Mouse (Mus musculus): ENCODE measurements around the gene Aoc2.

DNA sequence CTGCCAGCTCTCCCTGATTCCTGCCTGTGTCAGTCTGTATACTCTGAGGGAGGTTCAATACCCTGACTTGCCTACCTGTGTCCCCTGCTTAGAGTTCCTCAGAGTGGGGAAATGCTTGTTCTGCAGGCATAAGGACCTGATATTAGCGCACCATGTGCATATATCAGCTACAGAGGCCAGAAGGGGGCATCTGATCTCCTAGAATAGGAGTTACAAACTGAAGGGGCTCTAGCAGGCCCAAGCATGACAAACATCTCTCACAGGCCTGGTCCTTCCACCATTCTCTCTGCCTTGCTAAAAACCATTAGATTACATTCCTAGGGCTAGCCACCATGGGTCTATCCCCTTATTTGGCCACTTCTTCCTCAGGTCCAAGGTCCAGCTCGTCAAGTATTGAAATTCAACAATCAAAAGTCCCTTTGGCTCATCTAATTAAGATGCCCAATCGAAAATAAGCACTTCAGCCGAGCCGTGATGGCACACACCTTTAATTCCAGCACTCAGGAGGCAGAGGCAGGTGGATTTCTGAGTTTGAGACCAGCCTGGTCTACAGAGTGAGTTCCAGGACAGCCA is 29.7 kb downstream of the Aoc2 start:
- TF ChIP-seq CTCF (IDR thresholded peaks at IDR 0.05; ENCODE audit: insufficient read depth, low read length) (no peak), POLR2A (IDR thresholded peaks at IDR 0.05; ENCODE audit: borderline replicate concordance, extremely low read depth, low read depth, low read length) (no peak)
